Mouse (Mus musculus): ENCODE data around the gene Hils1. TPM values are rescaled to one million over a fixed set of nuclear protein-coding genes. Genes with fewer than 3 reads are reported as not detected.
A peak's percentile ranks its signal among the peaks of the same experiment; 100 is the strongest.

Gene Hils1
- total RNA-seq, 2 experiments from 2014 or later: not detected

GRCm38 (mm10) chr11:94987851-94988250 lies 20.5 kb downstream of the Hils1 start:
- no peak for DNase-seq (ENCODE audit: low spot score in 2 of 2)

GRCm38 (mm10) chr11:94988780-94989561 lies 21.6 kb downstream of the Hils1 start:
- DNase-seq (ENCODE audit: low spot score in 2 of 2): no peak

GRCm38 (mm10) chr11:94989562-94990017 lies 22.2 kb downstream of the Hils1 start:
- peak; percentile 77 to 94 for DNase-seq (ENCODE audit: low spot score in 2 of 2)

GRCm38 (mm10) chr11:94990102-94990748 lies 22.8 kb downstream of the Hils1 start:
- DNase-seq (ENCODE audit: low spot score in 2 of 2): no peak

GRCm38 (mm10) chr11:94990749-94991577 lies 23.6 kb downstream of the Hils1 start, which contains the start of gene Ppp1r9b:
Ppp1r9b (plus strand) TSS chr11:94991035.
- peak; percentile 89 to 95 for DNase-seq (ENCODE audit: low spot score in 2 of 2)

GRCm38 (mm10) chr11:94991641-94992479 lies 24.5 kb downstream of the Hils1 start:
- DNase-seq (ENCODE audit: low spot score in 2 of 2): no peak

GRCm38 (mm10) chr11:94992480-94992753 lies 25.0 kb downstream of the Hils1 start:
- no peak for DNase-seq (ENCODE audit: low spot score in 2 of 2)

- no peak for DNase-seq (ENCODE audit: low spot score in 2 of 2)
Measured at GRCm38 (mm10) chr11:94992754-94993606, 25.6 kb downstream of the Hils1 start.

- no peak for DNase-seq (ENCODE audit: low spot score in 2 of 2)
Measured at GRCm38 (mm10) chr11:94994208-94994814, 26.9 kb downstream of the Hils1 start.

GRCm38 (mm10) chr11:94994947-94995772 lies 27.8 kb downstream of the Hils1 start:
- DNase-seq (ENCODE audit: low spot score in 2 of 2): no peak

- DNase-seq (ENCODE audit: low spot score in 2 of 2): no peak
Measured at GRCm38 (mm10) chr11:94996101-94996500, 28.7 kb downstream of the Hils1 start.

- DNase-seq (ENCODE audit: low spot score in 2 of 2): no peak
Measured at GRCm38 (mm10) chr11:94996984-94997383, 29.6 kb downstream of the Hils1 start.

- DNase-seq (ENCODE audit: low spot score in 2 of 2): no peak
Measured at GRCm38 (mm10) chr11:94997596-94997995, 30.2 kb downstream of the Hils1 start.

- DNase-seq (ENCODE audit: low spot score in 2 of 2): peak in 1 of 2 experiments; percentile 81
Measured at GRCm38 (mm10) chr11:94998041-94998531, 30.7 kb downstream of the Hils1 start.

- DNase-seq (ENCODE audit: low spot score in 2 of 2): no peak
Measured at GRCm38 (mm10) chr11:95000128-95000527, 32.7 kb downstream of the Hils1 start.

- DNase-seq (ENCODE audit: low spot score in 2 of 2): no peak
Measured at GRCm38 (mm10) chr11:95000548-95000947, 33.2 kb downstream of the Hils1 start.

GRCm38 (mm10) chr11:95001058-95001457 lies 33.7 kb downstream of the Hils1 start:
- peak in 1 of 2 experiments; percentile 87 for DNase-seq (ENCODE audit: low spot score in 2 of 2)

GRCm38 (mm10) chr11:95001584-95002347 lies 34.4 kb downstream of the Hils1 start:
- no peak for DNase-seq (ENCODE audit: low spot score in 2 of 2)

Data from layer of hippocampus, adult 18-20 months (tissue).